Mouse (Mus musculus): Measurements from ENCODE around the gene Sema4f.

DNA sequence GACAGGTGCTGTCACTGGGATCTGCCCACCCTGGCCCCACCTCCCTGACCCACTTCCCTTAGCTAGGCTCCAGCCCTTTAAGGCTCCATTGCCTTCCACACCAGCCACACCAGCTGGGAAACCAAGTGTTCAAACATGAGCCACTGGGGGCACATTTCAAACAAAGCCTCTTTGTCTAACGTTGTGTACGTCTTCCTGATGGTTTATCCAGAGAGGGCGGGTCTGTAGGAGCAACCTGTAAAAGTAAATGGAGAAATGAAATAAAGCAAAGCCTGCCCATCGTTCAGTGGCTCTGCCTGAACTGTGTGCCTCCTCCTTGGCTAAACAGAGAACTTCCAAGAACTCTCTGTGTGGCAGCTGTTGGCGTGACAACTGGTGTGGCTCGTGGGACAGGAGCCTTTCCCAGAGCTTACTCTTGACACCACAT, 64.0 kb downstream of the Sema4f start:
- no peak for TF ChIP-seq CTCF (IDR thresholded peaks at IDR 0.05; ENCODE audit: insufficient read depth, low read depth, low read length)
- TF ChIP-seq POLR2A (IDR thresholded peaks at IDR 0.05; ENCODE audit: insufficient read depth, low read depth, low read length): no peak
